Mouse (Mus musculus) lung, postnatal 0 days (tissue): ENCODE results near the gene Fcgr2b.

Experiments used
- CTCF ChIP-seq: IDR thresholded peaks from 2 replicates; pipeline ENCODE4 v1.5.1; 2016; ENCODE audit warnings: antibody characterized with exemption, mild to moderate bottlenecking
- EP300 ChIP-seq: IDR thresholded peaks from 2 replicates; pipeline ENCODE4 v1.6.1; 2016; ENCODE audit warnings: antibody characterized with exemption, mild to moderate bottlenecking, control low read depth

GRCm38 (mm10) chr1:171005081-171005480 is 28.7 kb upstream of the Fcgr2b start:
- TF ChIP-seq CTCF (no peak), EP300 (no peak)
